Mouse (Mus musculus): ENCODE data around the gene Rpa1. TPM values are rescaled to one million over a fixed set of nuclear protein-coding genes. Genes with fewer than 3 reads are reported as not detected.

Gene Rpa1
- polyA plus RNA-seq, 1 experiment from 2014 or later: 46.0 TPM

DNA sequence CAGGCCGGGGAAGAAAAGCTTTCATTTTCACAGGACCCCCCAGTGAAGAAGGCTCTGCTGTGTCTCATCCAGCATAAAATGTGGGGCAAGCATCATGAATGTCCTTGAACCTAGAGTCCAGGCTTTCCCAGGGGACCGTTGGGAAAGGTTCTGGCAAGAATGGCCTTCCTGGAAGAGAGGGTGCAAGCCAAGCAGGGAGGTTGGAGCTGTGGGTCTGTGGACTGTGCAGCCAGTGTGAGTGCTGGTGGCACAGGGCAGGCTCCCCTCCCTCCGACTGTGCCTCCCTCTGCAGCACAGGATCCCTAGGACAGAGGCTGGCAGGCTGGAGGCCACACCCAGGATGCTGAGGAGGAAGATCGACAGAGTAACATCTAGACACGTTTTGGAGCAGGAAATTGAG is 85.3 kb downstream of the Rpa1 start:
- WGBS: 46% methylated on average over 5 of the region's 5 CpGs
- Histone ChIP-seq H3K4me3 (ENCODE audit: low read depth, low read length) (no peak overlapping the region), H3K9me3 (ENCODE audit: control insufficient read depth, low read length) (no peaks in the 10 kb centered on the region), H3K36me3 (ENCODE audit: control insufficient read depth, insufficient read depth, low read length) (no peaks in the 10 kb centered on the region), H3K9ac (ENCODE audit: low read length) (no peak overlapping the region; the same call in 1 of the 2 replicates), H3K4me2 (replicated peaks; ENCODE audit: low read depth) (no peak overlapping the region), H3K4me1 (replicated peaks; ENCODE audit: control insufficient read depth, insufficient read depth) (no peaks in the 10 kb centered on the region), H3K27ac (replicated peaks) (no peak overlapping the region), H3K27me3 (ENCODE audit: control insufficient read depth, insufficient read depth, low read length) (no peaks in the 10 kb centered on the region)
- ATAC-seq (ENCODE audit: low FRiP score, low TSS enrichment) (no peak), DNase-seq (ENCODE audit: low spot score) (no peak)
- TF ChIP-seq EP300 (optimal IDR thresholded peaks at IDR 0.05) (no peak), CTCF (IDR thresholded peaks at IDR 0.05; ENCODE audit: low read depth) (no peak)

DNA sequence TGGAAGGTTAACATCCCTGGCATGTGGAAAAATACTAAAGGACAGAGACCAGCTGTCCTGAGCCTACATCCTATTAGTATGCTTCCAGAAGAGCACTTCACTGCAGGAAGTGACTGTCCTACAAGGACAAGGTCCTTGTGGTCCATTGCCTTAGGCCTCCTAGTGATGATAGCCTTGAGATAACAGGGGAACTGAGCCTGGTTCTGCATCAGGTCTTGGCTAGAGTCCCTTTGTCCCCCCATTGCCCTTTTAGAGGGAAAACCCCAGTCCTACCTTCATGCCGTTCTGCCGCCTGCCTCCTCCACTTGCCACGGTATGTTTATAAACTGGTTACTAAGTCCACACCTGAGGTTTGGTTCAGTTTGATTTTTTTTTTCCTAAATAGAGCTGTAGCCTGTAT is 85.9 kb downstream of the Rpa1 start:
- no peaks in the 10 kb centered on the region for H3K27me3 ChIP-seq (ENCODE audit: control insufficient read depth, insufficient read depth, low read length)
- DNase-seq (ENCODE audit: low spot score) (no peak), ATAC-seq (ENCODE audit: low FRiP score, low TSS enrichment) (no peak)
- H3K27ac ChIP-seq (replicated peaks): no peak overlapping the region
- H3K4me1 ChIP-seq (replicated peaks; ENCODE audit: control insufficient read depth, insufficient read depth): no peaks in the 10 kb centered on the region
- no peak overlapping the region for H3K4me2 ChIP-seq (replicated peaks; ENCODE audit: low read depth)
- WGBS: 63% methylated on average over 3 of the region's 3 CpGs
- no peak overlapping the region for H3K4me3 ChIP-seq (ENCODE audit: low read depth, low read length)
- TF ChIP-seq CTCF (IDR thresholded peaks at IDR 0.05; ENCODE audit: low read depth) (no peak), EP300 (optimal IDR thresholded peaks at IDR 0.05) (no peak)
- no peaks in the 10 kb centered on the region for H3K9me3 ChIP-seq (ENCODE audit: control insufficient read depth, low read length)
- no peak overlapping the region for H3K9ac ChIP-seq (ENCODE audit: low read length)
- no peaks in the 10 kb centered on the region for H3K36me3 ChIP-seq (ENCODE audit: control insufficient read depth, insufficient read depth, low read length)

DNA sequence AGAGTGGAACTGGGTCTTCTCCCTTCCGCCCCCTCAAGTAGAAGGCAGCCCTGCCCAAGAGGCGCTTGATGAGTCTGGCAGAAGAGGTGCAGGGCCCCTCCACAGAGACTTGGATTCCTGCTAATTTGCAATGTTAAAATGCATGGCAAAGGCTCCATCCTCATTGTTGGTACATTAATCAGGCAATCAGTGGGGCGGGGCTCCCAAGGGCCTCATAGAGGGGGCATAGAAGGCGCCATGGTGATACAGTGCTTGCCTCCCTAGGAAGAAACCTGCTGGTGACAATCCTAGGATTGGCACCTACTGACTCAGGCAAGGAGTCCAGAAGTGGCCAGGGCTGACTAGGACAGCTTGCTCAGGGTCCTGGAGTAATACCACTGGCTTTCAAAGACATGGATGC is 86.4 kb downstream of the Rpa1 start:
- DNase-seq (ENCODE audit: low spot score) (no peak), ATAC-seq (ENCODE audit: low FRiP score, low TSS enrichment) (no peak)
- Histone ChIP-seq H3K36me3 (ENCODE audit: control insufficient read depth, insufficient read depth, low read length) (no peaks in the 10 kb centered on the region), H3K9me3 (ENCODE audit: control insufficient read depth, low read length) (no peaks in the 10 kb centered on the region), H3K4me2 (replicated peaks; ENCODE audit: low read depth) (no peak overlapping the region), H3K9ac (ENCODE audit: low read length) (no peak overlapping the region), H3K4me3 (ENCODE audit: low read depth, low read length) (no peak overlapping the region), H3K4me1 (replicated peaks; ENCODE audit: control insufficient read depth, insufficient read depth) (no peaks in the 10 kb centered on the region), H3K27ac (replicated peaks) (no peak overlapping the region), H3K27me3 (ENCODE audit: control insufficient read depth, insufficient read depth, low read length) (no peaks in the 10 kb centered on the region)
- WGBS: 89% methylated on average over 4 of the region's 4 CpGs
- no peak for TF ChIP-seq EP300 (optimal IDR thresholded peaks at IDR 0.05)
- no peak for TF ChIP-seq CTCF (IDR thresholded peaks at IDR 0.05; ENCODE audit: low read depth)

DNA sequence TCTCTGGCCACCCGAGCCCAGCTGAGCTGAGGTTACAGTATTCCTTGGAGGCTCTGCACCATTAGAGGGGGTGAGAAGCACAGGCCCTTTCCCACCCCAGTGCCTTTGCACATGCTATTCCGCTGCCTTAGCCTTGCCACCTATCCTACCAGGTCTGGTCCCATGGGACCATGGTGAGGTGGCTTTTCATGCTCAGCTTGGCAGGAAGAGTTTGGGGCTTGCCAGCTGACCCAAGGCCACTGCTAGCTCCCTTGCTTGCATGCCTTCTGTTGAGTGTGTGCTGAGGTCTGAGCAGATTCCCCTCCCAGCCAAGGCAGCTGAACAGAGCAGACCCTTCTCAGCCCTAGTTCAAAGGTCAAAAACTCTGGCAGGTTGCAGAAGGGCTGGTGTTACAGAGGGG is 87.1 kb downstream of the Rpa1 start:
- no peak for ATAC-seq (ENCODE audit: low FRiP score, low TSS enrichment)
- no peak for DNase-seq (ENCODE audit: low spot score)
- Histone ChIP-seq H3K9me3 (ENCODE audit: control insufficient read depth, low read length) (no peaks in the 10 kb centered on the region), H3K9ac (ENCODE audit: low read length) (no peak overlapping the region), H3K4me2 (replicated peaks; ENCODE audit: low read depth) (no peak overlapping the region), H3K27ac (replicated peaks) (no peak overlapping the region), H3K4me3 (ENCODE audit: low read depth, low read length) (no peak overlapping the region), H3K27me3 (ENCODE audit: control insufficient read depth, insufficient read depth, low read length) (no peaks in the 10 kb centered on the region), H3K4me1 (replicated peaks; ENCODE audit: control insufficient read depth, insufficient read depth) (no peaks in the 10 kb centered on the region), H3K36me3 (ENCODE audit: control insufficient read depth, insufficient read depth, low read length) (no peaks in the 10 kb centered on the region)
- 89% methylated on average over 2 of the region's 2 CpGs for WGBS
- TF ChIP-seq EP300 (optimal IDR thresholded peaks at IDR 0.05): no peak
- no peak for TF ChIP-seq CTCF (IDR thresholded peaks at IDR 0.05; ENCODE audit: low read depth)

DNA sequence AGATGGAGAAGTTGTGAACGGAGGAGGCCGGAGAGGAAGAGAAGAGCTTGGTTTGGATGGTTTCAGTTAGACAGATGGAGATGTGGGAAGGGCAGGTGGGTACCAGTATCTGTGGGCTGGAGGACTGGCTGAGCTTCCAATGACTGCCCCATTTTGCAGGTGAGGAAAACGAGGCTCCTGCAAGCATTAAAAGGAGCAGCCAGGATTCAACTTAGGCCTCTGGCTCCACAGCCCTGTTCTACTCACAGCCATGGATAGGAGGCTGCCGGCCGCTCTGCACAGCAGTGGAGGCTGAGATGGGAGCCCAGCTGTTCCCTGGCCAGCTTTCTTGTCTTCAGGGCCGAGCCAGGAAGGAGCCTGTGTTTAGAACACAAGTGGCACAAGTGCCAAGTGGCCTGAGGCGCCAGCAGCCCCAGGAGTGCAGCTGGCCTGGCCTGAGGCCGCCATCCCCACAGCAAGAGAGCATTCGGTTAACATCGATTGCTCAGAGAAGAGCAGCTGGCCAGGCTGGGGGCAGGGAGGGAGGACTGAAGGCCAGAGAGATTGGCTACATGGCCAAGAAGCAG is 88.0 kb downstream of the Rpa1 start:
- Histone ChIP-seq H3K9me3 (ENCODE audit: control insufficient read depth, low read length) (no peaks in the 10 kb centered on the region), H3K4me2 (replicated peaks; ENCODE audit: low read depth) (no peak overlapping the region), H3K27me3 (ENCODE audit: control insufficient read depth, insufficient read depth, low read length) (no peaks in the 10 kb centered on the region), H3K27ac (replicated peaks) (no peak overlapping the region), H3K36me3 (ENCODE audit: control insufficient read depth, insufficient read depth, low read length) (no peaks in the 10 kb centered on the region), H3K4me1 (replicated peaks; ENCODE audit: control insufficient read depth, insufficient read depth) (no peaks in the 10 kb centered on the region), H3K9ac (ENCODE audit: low read length) (no peak overlapping the region), H3K4me3 (ENCODE audit: low read depth, low read length) (no peak overlapping the region)
- 66% methylated on average over 10 of the region's 10 CpGs for WGBS
- DNase-seq (ENCODE audit: low spot score): no peak
- ATAC-seq (ENCODE audit: low FRiP score, low TSS enrichment): no peak
- no peak for TF ChIP-seq EP300 (optimal IDR thresholded peaks at IDR 0.05)

DNA sequence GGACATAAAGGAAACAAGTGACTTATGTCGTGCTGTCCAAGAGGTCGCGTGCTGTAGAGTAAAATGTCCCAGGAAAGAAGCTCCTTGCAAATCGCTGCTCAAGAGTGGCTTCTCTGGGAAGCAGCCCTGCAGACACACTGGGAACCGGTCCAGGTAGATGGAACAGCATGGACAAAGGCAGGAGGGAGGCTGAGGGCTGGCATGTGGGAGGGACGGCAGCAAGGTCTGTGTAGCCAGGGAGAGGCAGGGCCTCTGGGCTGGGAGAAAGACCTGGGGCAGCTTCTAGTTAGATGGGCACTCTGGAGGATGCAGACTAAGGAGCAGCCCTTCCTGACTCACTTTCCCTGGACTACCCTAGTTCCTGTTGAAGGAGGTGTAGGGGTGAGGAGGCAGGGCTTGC is 88.7 kb downstream of the Rpa1 start:
- WGBS: 70% methylated on average over 6 of the region's 6 CpGs
- Histone ChIP-seq H3K9me3 (ENCODE audit: control insufficient read depth, low read length) (no peaks in the 10 kb centered on the region), H3K36me3 (ENCODE audit: control insufficient read depth, insufficient read depth, low read length) (no peaks in the 10 kb centered on the region), H3K4me2 (replicated peaks; ENCODE audit: low read depth) (no peak overlapping the region), H3K4me1 (replicated peaks; ENCODE audit: control insufficient read depth, insufficient read depth) (no peaks in the 10 kb centered on the region), H3K9ac (ENCODE audit: low read length) (no peak overlapping the region; the same call in 1 of the 2 replicates), H3K4me3 (ENCODE audit: low read depth, low read length) (no peak overlapping the region), H3K27ac (replicated peaks) (no peak overlapping the region), H3K27me3 (ENCODE audit: control insufficient read depth, insufficient read depth, low read length) (no peaks in the 10 kb centered on the region)
- DNase-seq (ENCODE audit: low spot score) (no peak), ATAC-seq (ENCODE audit: low FRiP score, low TSS enrichment) (no peak)
- no peak for TF ChIP-seq CTCF (IDR thresholded peaks at IDR 0.05; ENCODE audit: low read depth)
- no peak for TF ChIP-seq EP300 (optimal IDR thresholded peaks at IDR 0.05)

Measured in stomach, postnatal 0 days (tissue).